Mouse (Mus musculus) MEL (cell line): ENCODE measurements around the gene Folr1.

Source experiments
- CTCF ChIP-seq, 3 experiments: IDR thresholded peaks in 2 of 3; conservative IDR thresholded peaks in 1 of 3; 2 replicates each; pipeline ENCODE4 v1.5.1; 2011 to 2012; ENCODE audit warnings: low read length in 3 of 3, low read depth in 2 of 3, mild to moderate bottlenecking in 2 of 3, improper control_type of control experiment in 1 of 3, inconsistent platforms in 1 of 3, mixed read lengths in 1 of 3, moderate library complexity in 1 of 3; ENCODE audit not compliant: control insufficient read depth in 1 of 3, insufficient read depth in 1 of 3, poor library complexity in 1 of 3, severe bottlenecking in 1 of 3
- EP300 ChIP-seq, 2 experiments: IDR thresholded peaks; 2 replicates each; pipeline ENCODE4 v1.6.1; 2011; ENCODE audit warnings: improper control_type of control experiment in 2 of 2, low read length in 2 of 2, low read depth in 1 of 2, mild to moderate bottlenecking in 1 of 2
- GATA1 ChIP-seq: IDR thresholded peaks from 2 replicates; pipeline ENCODE4 v1.6.1; 2011; ENCODE audit warnings: low read depth, low read length, improper control_type of control experiment
- HCFC1 ChIP-seq: IDR thresholded peaks from 2 replicates; pipeline ENCODE4 v1.6.1; 2012; ENCODE audit warnings: low read depth, mild to moderate bottlenecking, inconsistent platforms, low read length, improper control_type of control experiment, moderate library complexity
- KAT2A ChIP-seq: conservative IDR thresholded peaks from 2 replicates; pipeline ENCODE4 v1.6.1; 2012; ENCODE audit warnings: low read depth, low read length, improper control_type of control experiment, inconsistent platforms
- POLR2A ChIP-seq, 2 experiments: IDR thresholded peaks; 2 replicates each; pipeline ENCODE4 v1.6.1; 2011 to 2012; ENCODE audit warnings: low read length in 2 of 2, mild to moderate bottlenecking in 2 of 2, control low read depth in 1 of 2, improper control_type of control experiment in 1 of 2, low read depth in 1 of 2, moderate library complexity in 1 of 2; ENCODE audit not compliant: control insufficient read depth in 1 of 2, insufficient read depth in 1 of 2, poor library complexity in 1 of 2
- RAD21 ChIP-seq: IDR thresholded peaks from 2 replicates; pipeline ENCODE4 v1.6.1; 2011; ENCODE audit warnings: mild to moderate bottlenecking, low read depth, low read length, improper control_type of control experiment
- SIN3A ChIP-seq: IDR thresholded peaks from 2 replicates; pipeline ENCODE4 v1.6.1; 2012; ENCODE audit warnings: low read length, improper control_type of control experiment, inconsistent platforms
- SMC3 ChIP-seq: IDR thresholded peaks from 2 replicates; pipeline ENCODE4 v1.6.1; 2011; ENCODE audit warnings: low read depth, low read length, improper control_type of control experiment
- TCF12 ChIP-seq: IDR thresholded peaks from 2 replicates; pipeline ENCODE4 v1.6.1; 2014; ENCODE audit warnings: low read depth, mild to moderate bottlenecking, inconsistent platforms, low read length, improper control_type of control experiment, moderate library complexity
- UBTF ChIP-seq: IDR thresholded peaks from 2 replicates; pipeline ENCODE4 v1.6.1; 2012; ENCODE audit warnings: low read depth, mild to moderate bottlenecking, inconsistent platforms, low read length, improper control_type of control experiment, moderate library complexity, borderline replicate concordance; ENCODE audit not compliant: insufficient read depth
- ZNF384 ChIP-seq: IDR thresholded peaks from 2 replicates; pipeline ENCODE4 v1.6.1; 2012; ENCODE audit warnings: low read depth, mild to moderate bottlenecking, inconsistent platforms, low read length, improper control_type of control experiment

GRCm38 (mm10) chr7:101888460-101888859 lies 17.9 kb upstream of the Folr1 start:
- TF ChIP-seq EP300 (IDR thresholded peaks at IDR 0.05; ENCODE audit: low read depth in 1 of 2, low read length in 2 of 2) (no peak), ZNF384 (no peak), GATA1 (no peak), CTCF (IDR thresholded peaks at IDR 0.05 in 2 of 3, conservative IDR thresholded peaks at IDR 0.05 in 1 of 3; ENCODE audit: control insufficient read depth in 1 of 3, insufficient read depth in 1 of 3, low read depth in 2 of 3, low read length in 3 of 3, poor library complexity in 1 of 3, severe bottlenecking in 1 of 3) (no peak), UBTF (no peak), SMC3 (no peak), POLR2A (IDR thresholded peaks at IDR 0.05; ENCODE audit: control insufficient read depth in 1 of 2, insufficient read depth in 1 of 2, low read depth in 1 of 2, low read length in 2 of 2, poor library complexity in 1 of 2) (no peak), TCF12 (no peak), SIN3A (no peak), HCFC1 (no peak), RAD21 (no peak), KAT2A (no peak)
